Mouse (Mus musculus) C2C12 (cell line): ENCODE results near the gene Laptm5. TPM values are rescaled to one million over a fixed set of nuclear protein-coding genes. Genes with fewer than 3 reads are reported as not detected.

Experiments used
- H3K27me3 ChIP-seq: one replicate; pipeline ENCODE4 v1.6.1; 2011; ENCODE audit not compliant: control insufficient read depth, insufficient read depth, insufficient read length
- H3K36me3 ChIP-seq: one replicate; pipeline ENCODE4 v1.6.1; 2011; ENCODE audit not compliant: control insufficient read depth, insufficient read depth
- H3K4me3 ChIP-seq: one replicate; pipeline ENCODE4 v1.5.1; 2011; ENCODE audit warnings: mild to moderate bottlenecking, control low read depth; ENCODE audit not compliant: poor library complexity, insufficient read depth, severe bottlenecking
- H3K79me2 ChIP-seq: one replicate; pipeline ENCODE4 v1.6.1; 2011; ENCODE audit not compliant: control insufficient read depth, insufficient read depth
- H3K79me3 ChIP-seq: one replicate; pipeline ENCODE4 v1.6.1; 2011; ENCODE audit warnings: low read depth, control low read depth
- H3ac ChIP-seq: one replicate; pipeline ENCODE3; 2011; ENCODE audit warnings: low read depth; ENCODE audit not compliant: control insufficient read depth, insufficient read length
- CEBPB ChIP-seq: IDR thresholded peaks from one replicate; pipeline ENCODE4 v1.6.1; 2011; ENCODE audit warnings: low read depth, mild to moderate bottlenecking, control low read depth, moderate library complexity
- CTCF ChIP-seq: IDR thresholded peaks from one replicate; pipeline ENCODE4 v1.5.1; 2011; ENCODE audit not compliant: control insufficient read depth, insufficient read depth, insufficient read length
- FOSL1 ChIP-seq: IDR thresholded peaks from one replicate; pipeline ENCODE4 v1.8.0; 2011; ENCODE audit warnings: mild to moderate bottlenecking, low read length; ENCODE audit not compliant: poor library complexity, insufficient read depth, severe bottlenecking
- MAX ChIP-seq: IDR thresholded peaks from one replicate; pipeline ENCODE4 v1.6.1; 2011; ENCODE audit warnings: mild to moderate bottlenecking, control low read depth
- MYOD1 ChIP-seq: IDR thresholded peaks from one replicate; pipeline ENCODE4 v1.6.1; 2011; ENCODE audit warnings: low read depth; ENCODE audit not compliant: control insufficient read depth, insufficient read length
- MYOG ChIP-seq: IDR thresholded peaks from one replicate; pipeline ENCODE4 v1.6.1; 2011; ENCODE audit not compliant: control insufficient read depth, insufficient read length; ENCODE audit errors: extremely low read depth
- USF1 ChIP-seq: IDR thresholded peaks from one replicate; pipeline ENCODE4 v1.6.1; 2011; ENCODE audit warnings: low read depth, mild to moderate bottlenecking, control low read depth, moderate library complexity
- polyA plus RNA-seq: library from polyadenylated mRNA; unstranded; fragments of >200 nt; fragmentation: generic; extraction: Trizol; gene quantifications from one replicate; pipeline ENCODE4 v1.2.1, GENCODE M21; 2012; ENCODE audit warnings: missing spikeins

Laptm5 gene
- polyA plus RNA-seq, 1 experiment, result 0.08 TPM

DNA sequence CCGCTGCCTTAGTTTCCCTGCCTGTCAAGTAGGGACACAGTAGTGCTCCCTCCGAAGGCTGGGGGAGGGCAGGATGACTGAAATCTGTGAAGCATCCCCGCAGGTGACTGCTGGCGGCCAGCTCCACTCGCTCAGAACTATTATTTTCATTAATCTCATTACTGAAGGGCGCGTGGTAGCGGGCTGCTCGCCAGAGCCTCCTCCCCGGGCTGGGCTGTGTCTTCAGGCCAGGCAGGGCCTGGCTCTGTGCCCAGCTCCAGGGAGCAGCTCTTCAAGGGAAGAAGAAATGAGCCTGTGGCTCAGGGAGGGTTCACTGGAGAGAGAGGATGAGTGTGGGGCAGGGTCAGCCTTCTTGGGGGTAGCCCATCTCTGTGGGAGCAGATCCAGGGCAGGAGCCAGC, 38.3 kb upstream of the Laptm5 start:
- Histone ChIP-seq H3K36me3 (no peaks in the 10 kb centered on the region), H3K27me3 (no peaks in the 10 kb centered on the region), H3ac (no peak overlapping the region), H3K4me3 (no peak overlapping the region), H3K79me3 (no peaks in the 10 kb centered on the region), H3K79me2 (no peaks in the 10 kb centered on the region)
- TF ChIP-seq USF1 (no peak), FOSL1 (no peak), CEBPB (no peak), CTCF (no peak), MYOD1 (no peak), MAX (no peak), MYOG (no peak)

DNA sequence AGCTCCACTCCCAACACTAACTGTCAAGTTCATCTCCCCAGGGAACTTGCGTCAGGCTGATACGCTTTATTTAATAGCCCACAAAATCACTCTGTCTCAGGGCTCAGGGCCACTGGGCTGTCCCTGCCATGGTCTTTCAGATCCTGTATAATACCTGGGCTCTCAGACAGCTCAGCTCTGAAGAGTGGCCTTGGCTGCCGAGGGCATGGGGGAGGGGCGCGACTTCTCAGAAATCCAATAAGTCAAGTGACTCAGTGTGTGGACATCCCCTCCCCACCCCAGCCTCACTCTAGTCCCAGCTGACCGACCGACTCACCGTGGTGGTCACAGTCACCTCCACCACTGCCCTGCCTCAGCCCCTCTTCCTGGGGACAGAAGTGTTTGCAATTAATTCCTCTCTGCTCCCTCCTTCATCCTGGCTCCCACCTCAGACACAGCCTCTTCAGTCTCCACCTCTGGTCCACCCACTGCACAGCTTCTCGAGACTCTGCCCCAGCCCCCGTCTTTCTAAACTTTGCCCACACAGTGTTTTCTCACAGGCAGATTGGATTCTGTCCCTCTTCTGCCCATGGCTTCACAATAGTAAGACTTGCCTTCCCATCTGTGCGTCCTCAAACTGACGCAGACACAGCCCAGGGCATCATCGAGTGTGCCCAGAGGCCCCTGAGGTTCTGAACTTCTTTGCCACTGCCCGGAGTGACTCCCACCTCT, 36.8 kb upstream of the Laptm5 start:
- Histone ChIP-seq H3K4me3 (no peak overlapping the region), H3K79me3 (no peaks in the 10 kb centered on the region), H3ac (no peak overlapping the region), H3K27me3 (no peaks in the 10 kb centered on the region), H3K36me3 (no peaks in the 10 kb centered on the region), H3K79me2 (no peaks in the 10 kb centered on the region)
- TF ChIP-seq MYOG (no peak), CEBPB (no peak), MAX (no peak), CTCF (no peak), MYOD1 (no peak), USF1 (no peak), FOSL1 (no peak)

DNA sequence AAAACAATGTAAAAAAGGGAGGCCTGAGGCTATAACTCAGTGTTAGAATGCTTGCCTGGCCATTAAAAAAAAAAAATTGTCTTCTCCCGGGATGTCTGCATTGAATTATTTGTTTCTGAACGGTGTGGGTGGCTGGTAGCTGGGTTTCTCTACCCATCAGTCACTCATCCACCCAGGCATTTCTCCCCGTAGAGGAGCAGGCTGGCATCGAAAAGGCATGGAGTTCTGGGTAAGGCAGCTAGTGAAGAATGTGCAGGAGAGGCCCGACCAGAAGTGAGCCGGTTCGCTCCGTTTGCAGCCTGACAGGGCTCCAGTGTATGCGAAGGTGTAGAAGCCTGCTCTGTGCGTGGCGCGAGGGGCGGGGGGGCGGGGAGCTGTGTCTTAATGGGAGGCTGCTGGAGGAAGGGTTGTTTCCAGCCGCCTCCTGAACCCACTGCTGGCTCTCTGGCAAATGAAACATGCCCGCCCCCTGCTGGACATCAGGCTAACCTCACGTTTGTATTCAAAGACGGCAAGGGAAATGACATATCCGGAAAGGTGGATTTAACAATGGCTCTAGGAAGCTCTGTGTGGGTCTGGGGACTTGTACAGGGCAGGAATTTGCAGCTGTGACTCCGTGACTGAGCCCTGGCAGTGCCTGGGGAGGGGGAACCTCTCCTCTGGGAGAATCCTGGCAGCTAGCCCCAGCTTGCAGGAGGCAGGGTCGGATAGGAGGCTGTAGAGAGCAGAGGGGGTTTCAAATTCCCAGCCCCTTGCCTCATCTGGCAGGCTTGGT, 34.5 kb upstream of the Laptm5 start:
- peaks cover 14% of the 10 kb centered on the region for H3K27me3 ChIP-seq
- H3K36me3 ChIP-seq, result no peaks in the 10 kb centered on the region
- no peaks in the 10 kb centered on the region for H3K79me2 ChIP-seq
- H3K79me3 ChIP-seq, result no peaks in the 10 kb centered on the region
- H3K4me3 ChIP-seq, result no peak overlapping the region
- H3ac ChIP-seq, result peak overlapping the region; percentile 61
- TF ChIP-seq MAX (no peak), CTCF (peak; percentile 48), CEBPB (no peak)

DNA sequence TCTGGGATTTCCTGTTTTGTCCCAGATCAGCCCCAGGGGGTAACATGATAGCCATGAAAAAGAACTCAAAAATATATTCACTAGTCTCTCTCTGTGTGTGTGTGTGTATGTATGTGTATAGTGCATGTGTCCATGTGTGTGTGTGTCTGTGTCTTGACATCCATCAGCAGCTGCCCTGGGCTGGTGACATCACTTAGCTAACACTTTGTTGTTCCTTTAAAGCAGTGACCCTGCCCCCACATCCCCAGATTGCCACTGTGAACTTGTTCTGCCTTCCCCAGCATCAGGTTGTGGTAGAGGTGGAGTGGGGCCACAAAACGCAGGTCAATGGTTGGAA, 33.9 kb upstream of the Laptm5 start:
- no peak overlapping the region for H3K4me3 ChIP-seq
- TF ChIP-seq MYOD1 (peak; percentile 60), MYOG (no peak), FOSL1 (no peak)
- H3K79me3 ChIP-seq, result no peaks in the 10 kb centered on the region
- peaks cover 17% of the 10 kb centered on the region for H3K27me3 ChIP-seq
- no peaks in the 10 kb centered on the region for H3K79me2 ChIP-seq
- H3K36me3 ChIP-seq, result no peaks in the 10 kb centered on the region
- no peak overlapping the region for H3ac ChIP-seq

DNA sequence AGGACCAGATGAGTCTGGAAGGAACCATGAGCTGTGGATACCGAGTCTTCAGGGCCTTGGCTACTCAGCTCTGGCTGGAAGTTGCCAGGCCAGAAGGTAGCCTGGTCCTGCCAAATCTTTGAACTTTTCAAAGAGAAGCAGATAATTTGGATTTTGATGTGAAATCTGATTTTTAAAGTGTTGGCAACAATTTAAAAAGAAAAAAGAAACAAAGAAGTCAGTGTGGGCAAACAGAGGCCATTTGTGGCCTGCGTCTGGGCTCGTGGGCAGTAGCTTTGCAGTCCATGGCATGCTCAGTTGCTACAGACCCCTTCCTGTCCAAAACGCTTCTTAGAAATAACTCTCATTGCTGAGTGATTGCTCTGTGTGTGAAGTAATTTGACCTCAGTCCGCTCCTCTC, 31.6 kb upstream of the Laptm5 start:
- Histone ChIP-seq H3ac (no peak overlapping the region), H3K4me3 (no peak overlapping the region), H3K79me2 (no peaks in the 10 kb centered on the region), H3K36me3 (no peaks in the 10 kb centered on the region), H3K79me3 (no peaks in the 10 kb centered on the region), H3K27me3 (peaks cover 17% of the 10 kb centered on the region)
- TF ChIP-seq USF1, result no peak
- TF ChIP-seq MYOD1, result no peak
- no peak for TF ChIP-seq CEBPB
- no peak for TF ChIP-seq CTCF
- TF ChIP-seq MAX, result no peak
- no peak for TF ChIP-seq FOSL1
- TF ChIP-seq MYOG, result no peak

DNA sequence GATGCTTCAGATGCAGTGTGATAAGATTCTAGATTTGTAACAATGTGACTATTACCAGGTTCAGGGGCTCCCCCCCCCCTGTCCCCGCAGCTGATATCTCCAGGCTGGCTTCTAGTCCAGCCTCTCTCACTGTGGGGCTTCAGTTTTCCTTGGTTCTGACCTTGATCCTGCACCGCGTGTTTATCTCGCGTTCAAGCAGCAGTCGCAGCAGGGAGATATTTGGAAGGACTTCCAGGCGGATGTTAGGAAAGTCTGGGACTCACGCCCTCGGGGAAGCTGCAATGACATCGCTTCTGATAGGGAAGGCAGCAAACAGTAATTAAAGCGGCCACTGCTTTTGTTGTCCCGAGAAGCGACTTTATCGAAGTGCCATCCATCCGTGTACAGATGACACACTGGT, 30.2 kb upstream of the Laptm5 start:
- no peaks in the 10 kb centered on the region for H3K36me3 ChIP-seq
- no peak overlapping the region for H3ac ChIP-seq
- peaks cover 17% of the 10 kb centered on the region for H3K27me3 ChIP-seq
- H3K4me3 ChIP-seq, result no peak overlapping the region
- no peaks in the 10 kb centered on the region for H3K79me2 ChIP-seq
- H3K79me3 ChIP-seq, result no peaks in the 10 kb centered on the region
- TF ChIP-seq CTCF (no peak), USF1 (no peak), MYOG (no peak), MYOD1 (no peak), MAX (no peak), FOSL1 (no peak), CEBPB (no peak)
